Mouse (Mus musculus): ENCODE measurements around the gene Dock6.
"Not testable (repeated sequence)": the region's sequence is repeated elsewhere in the genome, so short reads cannot be mapped to it uniquely, and the experiment has no call there.

The Dock6 gene

GRCm38 (mm10) chr9:21808561-21808960, 43.9 kb downstream of the Dock6 start:
- DNase-seq (ENCODE audit: low read depth, low spot score), result no peak

- DNase-seq (ENCODE audit: low read depth, low spot score), result no peak
Observed at GRCm38 (mm10) chr9:21806976-21807375, 45.5 kb downstream of the Dock6 start.

- DNase-seq (ENCODE audit: low read depth, low spot score), result no peak
Observed at GRCm38 (mm10) chr9:21806363-21806762, 46.1 kb downstream of the Dock6 start.

GRCm38 (mm10) chr9:21803986-21804644, 48.3 kb downstream of the Dock6 start:
- DNase-seq (ENCODE audit: low read depth, low spot score), result peak; percentile 80

GRCm38 (mm10) chr9:21801591-21801990, 50.8 kb downstream of the Dock6 start:
- DNase-seq (ENCODE audit: low read depth, low spot score), result no peak

GRCm38 (mm10) chr9:21801121-21801520, 51.3 kb downstream of the Dock6 start:
- no peak for DNase-seq (ENCODE audit: low read depth, low spot score)

GRCm38 (mm10) chr9:21799010-21799350, 53.5 kb downstream of the Dock6 start:
- no peak for DNase-seq (ENCODE audit: low read depth, low spot score)

- DNase-seq (ENCODE audit: low read depth, low spot score), result peak; percentile 49
Observed at GRCm38 (mm10) chr9:21798345-21799009, 54.0 kb downstream of the Dock6 start, which contains the start of gene Kank2. Gene Kank2, minus strand, starts transcription at chr9:21798744.

GRCm38 (mm10) chr9:21797921-21798344, 54.5 kb downstream of the Dock6 start:
- no peak for DNase-seq (ENCODE audit: low read depth, low spot score)

GRCm38 (mm10) chr9:21796919-21797318, 55.5 kb downstream of the Dock6 start:
- DNase-seq (ENCODE audit: low read depth, low spot score), result no peak

GRCm38 (mm10) chr9:21796259-21796658, 56.2 kb downstream of the Dock6 start:
- no peak for DNase-seq (ENCODE audit: low read depth, low spot score)

GRCm38 (mm10) chr9:21795579-21795978, 56.9 kb downstream of the Dock6 start:
- no peak for DNase-seq (ENCODE audit: low read depth, low spot score)

- no peak for DNase-seq (ENCODE audit: low read depth, low spot score)
Observed at GRCm38 (mm10) chr9:21794925-21795324, 57.5 kb downstream of the Dock6 start.

GRCm38 (mm10) chr9:21794344-21794834, 58.0 kb downstream of the Dock6 start:
- no peak for DNase-seq (ENCODE audit: low read depth, low spot score)

- not testable (repeated sequence) for DNase-seq (ENCODE audit: low read depth, low spot score)
Observed at GRCm38 (mm10) chr9:21793507-21793906, 58.9 kb downstream of the Dock6 start.

- DNase-seq (ENCODE audit: low read depth, low spot score), result peak; percentile 50
Observed at GRCm38 (mm10) chr9:21792644-21793043, 59.8 kb downstream of the Dock6 start.

GRCm38 (mm10) chr9:21791861-21792260, 60.6 kb downstream of the Dock6 start:
- DNase-seq (ENCODE audit: low read depth, low spot score), result no peak

GRCm38 (mm10) chr9:21788234-21788633, 64.2 kb downstream of the Dock6 start:
- DNase-seq (ENCODE audit: low read depth, low spot score), result no peak

- DNase-seq (ENCODE audit: low read depth, low spot score), result no peak
Observed at GRCm38 (mm10) chr9:21787654-21788053, 64.8 kb downstream of the Dock6 start.

- peak; percentile 31 for DNase-seq (ENCODE audit: low read depth, low spot score)
Observed at GRCm38 (mm10) chr9:21786906-21787305, 65.5 kb downstream of the Dock6 start.

GRCm38 (mm10) chr9:21786309-21786708, 66.1 kb downstream of the Dock6 start:
- DNase-seq (ENCODE audit: low read depth, low spot score), result not testable (repeated sequence)

- DNase-seq (ENCODE audit: low read depth, low spot score), result no peak
Observed at GRCm38 (mm10) chr9:21784517-21785307, 67.7 kb downstream of the Dock6 start.

Measured in retina, postnatal 7 days (tissue).